Mouse (Mus musculus) liver, embryonic 14.5 days (tissue): ENCODE results near the gene Olfr283.

Source experiments
- CTCF ChIP-seq: IDR thresholded peaks from 2 replicates; pipeline ENCODE4 v1.5.1; 2016; ENCODE audit warnings: antibody characterized with exemption, low read depth, control low read depth
- EP300 ChIP-seq: IDR thresholded peaks from 2 replicates; pipeline ENCODE4 v1.6.1; 2016; ENCODE audit warnings: antibody characterized with exemption, low read depth

DNA sequence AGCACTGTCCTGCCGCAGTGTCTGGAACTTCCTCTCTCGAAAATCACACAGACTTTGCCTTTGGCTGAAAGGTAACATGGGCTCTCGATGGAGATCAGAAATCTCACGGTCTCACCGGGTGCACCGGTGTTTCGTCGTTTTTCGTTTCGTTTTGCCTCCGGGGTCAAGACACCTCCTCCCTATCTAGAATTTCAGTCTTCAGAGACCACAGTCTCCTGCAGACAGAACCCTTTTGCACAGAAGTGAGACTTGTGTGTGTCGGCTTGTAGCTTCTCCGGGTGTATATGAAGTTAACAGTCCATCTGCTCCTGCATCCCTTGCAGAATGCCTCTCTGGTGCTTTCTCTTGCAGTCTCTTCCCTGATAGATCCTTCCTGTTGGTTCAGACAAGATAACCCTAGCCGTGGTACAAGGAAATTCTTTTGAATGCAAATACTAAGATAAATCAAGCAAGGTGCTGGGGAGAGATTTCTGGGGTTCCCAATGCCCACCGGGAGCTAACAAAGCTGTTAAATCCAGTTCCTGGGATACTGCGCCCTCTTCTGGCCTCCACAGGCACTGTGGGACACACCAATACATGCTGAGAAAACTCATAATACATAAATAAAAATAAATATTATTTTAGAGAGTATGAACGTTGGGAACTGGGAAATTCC is 27.8 kb upstream of the Olfr283 start:
- TF ChIP-seq CTCF (peak; percentile 17; the same call in 1 of the 2 replicates), EP300 (no peak)
